Mouse (Mus musculus) testis, adult 2 months (tissue): ENCODE measurements around the gene Tmem104.

ENCODE experiments used
- CTCF ChIP-seq: fragments of 200-500 bp; IDR thresholded peaks from 2 replicates; pipeline ENCODE4 v1.5.1; 2012; ENCODE audit warnings: low read depth, mild to moderate bottlenecking, inconsistent platforms, low read length, moderate library complexity; ENCODE audit not compliant: control insufficient read depth, insufficient read depth, insufficient replicate concordance
- POLR2A ChIP-seq: fragments of 200-500 bp; IDR thresholded peaks from 2 replicates; pipeline ENCODE4 v1.6.1; 2012; ENCODE audit warnings: low read depth, mild to moderate bottlenecking, inconsistent platforms, low read length, moderate library complexity; ENCODE audit not compliant: control insufficient read depth

DNA sequence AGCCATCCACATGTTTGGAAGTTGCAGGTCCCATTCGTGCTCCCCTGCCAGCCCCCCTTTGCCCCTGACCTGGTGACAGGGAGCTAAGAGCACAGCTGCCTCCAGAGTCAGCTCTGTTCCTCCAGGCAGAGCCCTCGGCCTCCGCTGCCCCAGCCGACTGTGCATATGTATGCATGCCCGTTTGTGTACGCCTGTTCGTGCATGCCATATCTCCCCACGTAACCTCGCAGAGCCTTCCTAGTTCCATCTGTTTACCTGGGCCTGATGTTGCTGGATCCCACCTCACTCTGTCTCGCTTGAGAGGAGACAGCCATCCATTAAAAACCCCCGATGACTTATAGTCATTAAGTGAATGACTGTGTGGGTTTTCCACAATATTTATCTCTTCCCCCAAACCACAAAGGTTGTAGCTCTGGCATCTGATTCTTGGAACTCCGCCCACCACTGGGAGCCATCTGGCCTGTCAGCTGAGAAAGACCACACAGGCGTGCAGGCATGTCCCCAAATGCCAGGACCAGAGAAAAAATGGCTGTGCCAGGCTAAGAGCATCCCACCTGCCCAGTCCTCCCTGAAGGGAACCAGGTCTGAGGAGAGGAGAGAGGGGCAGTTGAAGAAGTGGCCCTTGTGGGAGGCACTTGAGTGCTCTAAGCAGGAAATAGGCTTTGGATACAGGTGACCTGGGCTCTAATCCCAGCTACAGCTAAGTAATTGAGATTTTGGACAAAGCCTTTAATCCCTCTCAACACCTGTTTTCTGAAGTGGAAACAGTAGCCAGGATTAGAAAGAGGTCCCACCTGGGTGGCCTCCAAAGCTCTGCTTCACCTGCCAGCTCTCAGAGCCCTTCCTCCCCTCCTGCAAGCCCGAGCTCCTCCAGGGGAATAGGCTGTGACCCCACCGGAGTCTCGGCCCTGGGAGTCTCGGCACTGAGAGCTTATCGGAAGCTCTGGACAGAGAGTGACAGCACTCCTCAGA, 30.4 kb downstream of the Tmem104 start:
- TF ChIP-seq CTCF (no peak), POLR2A (no peak)
